Mouse (Mus musculus) layer of hippocampus, adult 9-11 months (tissue): Measurements from ENCODE around the gene Zmym2.
"Not testable (repeated sequence)": the region's sequence is repeated elsewhere in the genome, so short reads cannot be mapped to it uniquely, and the experiment has no call there.

Experiments
- DNase-seq: peaks from one replicate; pipeline ENCODE4 v3.0.0; 2022

Gene Zmym2

DNA sequence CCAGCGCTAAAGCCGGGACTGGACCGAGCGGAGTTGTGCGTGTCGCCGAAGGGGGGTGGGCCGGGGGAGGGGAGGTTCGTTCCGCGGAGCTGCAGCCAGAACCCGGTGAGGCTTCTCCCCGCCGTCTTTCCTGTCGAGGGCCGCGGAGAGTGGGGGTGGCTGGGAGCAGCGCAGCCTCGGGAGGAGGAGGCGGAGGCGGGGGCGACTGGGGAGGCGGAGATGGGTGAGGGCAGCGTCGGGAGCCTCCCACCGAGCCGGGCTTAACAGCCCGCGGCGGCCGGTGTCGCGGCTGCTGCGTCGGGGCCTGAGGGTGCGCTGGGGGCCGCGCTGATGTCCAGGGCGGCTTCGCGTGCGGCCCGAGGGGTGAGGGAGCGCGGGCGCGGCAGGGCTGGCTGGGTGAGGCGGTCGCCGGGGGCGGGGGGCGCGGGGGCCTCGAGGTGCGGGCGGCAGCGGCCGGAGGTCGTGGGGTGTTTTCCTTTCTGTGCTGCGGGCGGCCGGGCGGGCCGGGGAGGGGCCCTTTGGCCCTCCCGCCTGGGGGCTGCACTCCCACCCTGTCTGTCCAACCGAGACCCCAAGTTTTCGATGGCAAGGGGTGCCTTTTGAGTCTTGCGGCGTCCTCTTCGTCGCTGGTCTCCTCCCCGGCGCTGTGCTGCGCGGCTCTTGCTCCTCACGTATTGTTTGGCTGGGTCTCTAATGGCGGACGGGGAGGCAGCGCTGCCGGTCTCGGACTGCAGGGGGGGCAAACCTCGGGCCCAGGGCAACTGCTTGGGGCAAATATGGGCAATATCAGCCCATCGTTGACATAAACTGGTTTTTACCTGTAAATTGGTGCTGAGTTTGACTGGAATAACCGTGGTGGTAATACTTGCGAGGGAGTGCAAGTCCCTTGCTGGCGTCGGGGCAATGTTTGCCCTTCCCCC lies at the start of gene Zmym2:
TSS of gene Zmym2 (plus strand) at position 60 of the 920 bp plus-strand sequence.
- DNase-seq = peak; percentile 64

DNA sequence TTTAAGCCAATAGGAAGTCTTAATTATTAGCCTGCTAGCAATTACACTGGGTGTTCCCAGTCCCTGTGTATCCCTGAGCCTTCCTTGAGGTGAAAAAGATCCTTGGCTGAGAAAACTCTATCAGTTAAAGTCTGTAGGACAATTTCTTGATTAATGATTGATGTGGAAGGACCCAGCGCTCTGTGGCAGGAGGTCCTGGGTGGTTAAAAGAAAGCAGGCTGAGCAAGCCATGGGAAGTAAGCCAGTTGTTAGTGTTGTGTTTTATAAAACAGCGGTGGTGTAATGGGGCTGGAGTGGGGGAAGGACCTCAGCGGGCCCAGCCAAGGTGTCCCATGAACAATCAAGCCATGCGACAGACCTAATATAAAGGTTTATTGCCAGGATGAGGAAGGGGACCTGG lies 42.4 kb upstream of the Zmym2 start:
- no peak for DNase-seq

DNA sequence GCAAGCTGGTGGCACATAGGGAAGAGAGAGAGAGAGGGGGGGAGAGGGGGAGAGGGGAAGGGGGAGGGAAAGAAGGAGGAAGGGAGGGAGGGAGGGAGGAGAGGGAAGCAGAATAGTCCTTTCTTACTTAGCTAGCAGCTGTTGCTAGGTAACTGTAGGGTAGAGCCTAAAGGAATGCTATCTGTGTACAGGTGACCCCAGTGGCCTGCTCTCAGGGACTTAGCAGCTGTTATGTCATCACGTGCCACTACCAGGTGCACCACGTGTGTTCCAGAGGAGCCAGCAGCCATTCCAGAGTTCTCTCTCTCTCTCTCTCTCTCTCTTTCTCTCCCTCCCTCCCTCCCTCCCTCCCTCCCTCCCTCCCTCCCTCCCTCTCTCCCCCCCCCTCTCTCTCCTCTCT lies 41.9 kb upstream of the Zmym2 start:
- no peak for DNase-seq

DNA sequence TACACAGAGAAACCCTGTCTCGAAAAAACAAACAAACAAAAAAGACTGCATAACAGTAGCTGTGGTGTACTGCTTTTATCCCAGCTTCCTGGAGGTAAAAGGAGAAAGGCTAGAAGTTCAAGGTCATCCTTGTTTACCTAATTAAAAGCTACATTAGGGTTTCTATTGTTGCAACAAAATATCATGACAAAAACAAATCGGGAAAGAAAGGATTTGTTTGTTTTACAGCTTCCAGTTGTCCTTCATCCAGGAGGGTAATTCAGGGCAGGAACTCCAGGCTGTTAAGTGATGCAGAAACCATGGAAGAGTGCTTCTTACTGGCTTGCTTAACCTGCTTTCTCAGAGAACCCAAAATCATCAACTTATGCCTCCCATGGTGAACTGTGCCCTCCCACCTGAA lies 38.1 kb upstream of the Zmym2 start:
- no peak for DNase-seq

DNA sequence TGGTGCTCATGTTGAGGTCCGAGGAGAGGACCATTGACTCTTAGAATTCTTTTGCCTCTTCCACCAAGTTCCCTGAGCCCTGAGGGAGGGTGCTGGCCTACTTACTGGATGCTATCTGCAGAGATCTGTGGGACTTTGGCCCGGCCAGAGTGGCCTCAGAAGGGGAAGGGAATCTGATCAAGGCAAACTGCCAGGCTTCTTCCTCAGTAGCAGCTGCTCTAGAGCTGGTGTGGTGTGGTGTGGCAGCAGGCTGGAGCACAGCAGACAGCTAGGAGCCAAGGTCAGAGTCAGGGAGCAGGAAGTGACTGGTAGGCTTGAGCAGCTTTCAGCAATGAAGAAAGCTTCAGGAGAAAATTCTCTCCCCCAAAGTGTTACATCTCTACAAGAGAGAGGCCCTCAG lies 36.8 kb upstream of the Zmym2 start:
- DNase-seq = no peak

DNA sequence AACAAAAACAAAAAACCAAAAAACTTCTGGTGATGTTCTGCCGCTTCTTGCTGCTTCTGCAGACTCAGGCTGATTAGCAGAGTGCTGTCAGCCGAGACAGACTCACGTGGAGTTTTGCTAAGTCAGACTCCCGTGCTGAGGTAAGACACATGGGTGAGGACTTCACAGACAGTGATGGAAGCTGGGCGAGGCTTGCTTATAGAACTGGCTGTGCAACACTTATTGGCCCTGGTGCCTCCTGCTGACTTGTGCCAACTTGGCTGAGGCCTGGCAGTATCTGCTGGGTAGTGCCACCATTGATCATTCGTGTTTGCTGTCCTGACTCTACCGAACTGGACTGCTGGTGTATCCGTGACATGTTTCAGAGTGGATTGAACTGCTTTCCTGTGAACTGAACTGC lies 22.4 kb upstream of the Zmym2 start:
- no peak for DNase-seq

DNA sequence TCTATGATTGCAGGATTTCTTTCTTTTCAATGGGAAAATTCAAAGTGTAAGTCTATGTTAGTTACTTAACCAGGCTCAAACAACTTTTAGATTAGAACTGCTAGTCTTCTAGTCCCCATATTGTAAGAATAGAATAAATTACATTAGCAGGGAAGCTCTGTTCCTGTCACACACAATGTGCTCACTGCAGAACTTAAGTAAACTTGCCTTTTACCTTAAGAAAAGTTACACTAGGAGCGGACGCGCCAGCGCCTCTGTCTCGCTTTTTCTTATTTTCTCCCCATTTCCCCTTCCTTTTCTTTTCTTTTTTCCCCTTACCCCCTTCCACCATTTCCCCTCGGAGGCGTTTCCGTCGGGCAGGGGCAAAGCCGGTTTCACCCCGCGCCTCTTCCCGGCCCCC lies 21.8 kb upstream of the Zmym2 start:
- no peak for DNase-seq

DNA sequence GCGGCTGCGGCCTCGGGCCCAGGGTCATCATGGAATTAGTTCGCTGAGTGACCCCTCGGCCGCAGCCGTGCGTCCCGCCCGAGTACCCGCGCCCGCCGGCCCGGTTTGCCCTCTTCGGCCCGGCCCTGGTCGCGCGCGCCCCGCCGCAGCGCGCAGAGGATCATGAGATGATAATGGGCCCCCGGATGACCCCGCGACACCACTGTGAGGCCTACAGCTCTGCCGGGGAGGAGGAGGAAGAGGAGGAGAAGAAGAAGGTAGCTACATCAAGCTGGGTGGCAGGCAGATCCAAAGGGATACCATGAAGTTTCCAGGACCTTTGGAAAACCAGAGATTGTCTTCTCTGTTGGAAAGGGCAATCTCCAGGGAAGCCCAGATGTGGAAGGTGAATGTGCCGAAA lies 21.3 kb upstream of the Zmym2 start:
- not testable (repeated sequence) for DNase-seq

DNA sequence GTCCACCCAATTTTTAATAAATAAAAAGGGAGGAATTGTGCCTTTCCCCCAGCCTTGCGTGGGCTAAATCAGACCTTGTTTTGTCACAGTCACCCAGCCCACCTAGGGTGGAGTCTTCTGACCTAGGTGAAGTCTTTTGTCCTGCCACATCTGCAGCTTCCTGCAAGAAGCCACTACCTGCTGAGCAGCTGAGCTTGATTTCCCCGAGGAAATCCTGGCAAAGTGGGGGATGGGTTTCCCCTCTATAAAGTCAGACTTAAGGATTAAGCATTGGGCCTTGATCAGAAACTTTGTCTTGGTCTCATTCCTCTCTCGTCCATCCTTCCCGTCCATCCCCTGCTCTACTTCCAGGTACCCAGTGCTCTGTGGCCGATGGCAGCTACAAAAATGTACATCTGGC lies 12.9 kb upstream of the Zmym2 start:
- no peak for DNase-seq

DNA sequence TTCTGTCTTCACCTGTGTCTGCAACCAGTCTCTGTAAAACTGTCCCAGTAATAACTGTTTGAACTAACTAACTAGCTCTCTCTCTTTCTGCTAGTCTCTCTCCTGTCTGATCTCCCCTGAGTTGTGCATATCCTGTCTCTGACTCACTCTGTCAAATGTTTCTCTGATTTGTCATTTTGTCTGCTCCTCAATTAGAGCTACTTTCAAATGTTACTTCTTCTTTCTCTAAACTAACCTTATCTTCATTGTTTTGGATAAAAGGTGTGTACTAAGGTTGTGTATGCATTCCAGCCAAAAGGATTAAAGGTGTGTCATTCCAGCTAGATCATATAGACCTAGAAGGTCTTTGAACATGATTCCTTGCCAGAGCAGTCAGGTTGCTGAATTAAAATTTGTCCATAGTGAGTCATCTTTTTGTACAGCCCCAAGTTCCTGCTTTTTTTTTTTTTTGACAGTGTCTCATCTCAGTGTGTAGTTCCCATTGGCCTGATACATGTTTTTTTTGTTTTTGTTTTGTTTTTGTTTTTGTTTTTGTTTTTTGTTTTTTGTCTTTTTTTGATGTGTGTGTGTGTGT lies 10.8 kb upstream of the Zmym2 start:
- DNase-seq = no peak

DNA sequence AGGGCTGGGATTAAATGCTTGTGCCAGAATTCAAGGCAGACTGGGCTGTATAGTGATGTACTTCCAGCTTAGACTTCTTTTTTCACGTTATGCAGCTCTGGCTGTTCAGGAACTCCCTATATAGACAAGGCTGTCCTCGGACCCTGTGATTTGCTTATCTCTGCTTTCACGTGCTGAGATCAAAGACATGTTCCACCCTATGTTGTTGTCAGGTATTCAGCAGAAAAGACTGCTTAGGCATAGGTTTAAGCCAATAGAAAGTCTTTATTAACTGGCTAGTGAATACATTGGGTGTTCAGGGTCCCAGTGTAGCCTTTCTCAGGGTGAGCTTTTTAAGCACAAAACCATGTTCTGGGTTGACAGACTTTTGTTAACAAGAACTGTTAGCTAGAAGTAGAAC lies 5.2 kb upstream of the Zmym2 start:
- no peak for DNase-seq

DNA sequence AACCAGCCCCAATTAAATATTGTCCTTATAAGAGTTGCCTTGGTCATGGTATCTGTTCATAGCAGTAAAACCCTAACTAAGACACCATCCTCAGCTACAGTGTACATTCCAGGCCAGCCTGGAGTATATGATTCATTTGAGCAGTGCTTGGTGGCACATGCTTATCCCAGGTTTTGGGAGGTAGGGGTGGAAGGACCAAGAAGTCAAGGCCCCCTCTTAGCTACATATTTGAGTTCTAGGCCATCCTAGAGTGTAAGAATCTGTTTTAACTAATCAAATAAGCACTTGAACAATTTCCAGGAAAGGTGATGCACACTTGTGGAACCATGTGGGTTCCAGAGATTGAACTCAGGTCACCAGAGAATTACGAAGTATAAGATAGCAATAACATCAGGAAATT lies 3.0 kb upstream of the Zmym2 start:
- no peak for DNase-seq

DNA sequence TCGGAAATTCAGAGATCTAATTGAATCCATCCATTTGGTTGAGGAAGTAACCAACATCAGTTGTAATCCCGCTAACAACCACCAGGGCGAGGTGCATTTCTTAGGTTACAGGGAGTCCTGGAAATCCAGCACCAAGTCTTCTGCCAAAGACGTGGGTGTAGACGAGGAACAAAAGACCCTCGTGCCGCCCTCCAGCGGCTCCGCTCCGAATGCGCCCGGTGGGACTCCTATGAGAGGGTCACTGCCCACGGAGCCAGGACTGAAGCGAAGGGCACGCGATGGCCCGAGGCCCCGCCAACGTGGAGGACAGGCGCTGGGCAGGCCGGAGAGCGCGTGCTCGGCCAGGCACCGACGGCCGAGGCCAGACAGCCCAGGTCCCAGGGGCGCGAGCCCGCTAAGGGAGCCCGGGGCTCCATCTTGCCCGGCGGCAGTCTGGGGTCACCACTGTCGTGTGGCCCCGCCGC lies 1.1 kb upstream of the Zmym2 start:
- DNase-seq = peak; percentile 80

DNA sequence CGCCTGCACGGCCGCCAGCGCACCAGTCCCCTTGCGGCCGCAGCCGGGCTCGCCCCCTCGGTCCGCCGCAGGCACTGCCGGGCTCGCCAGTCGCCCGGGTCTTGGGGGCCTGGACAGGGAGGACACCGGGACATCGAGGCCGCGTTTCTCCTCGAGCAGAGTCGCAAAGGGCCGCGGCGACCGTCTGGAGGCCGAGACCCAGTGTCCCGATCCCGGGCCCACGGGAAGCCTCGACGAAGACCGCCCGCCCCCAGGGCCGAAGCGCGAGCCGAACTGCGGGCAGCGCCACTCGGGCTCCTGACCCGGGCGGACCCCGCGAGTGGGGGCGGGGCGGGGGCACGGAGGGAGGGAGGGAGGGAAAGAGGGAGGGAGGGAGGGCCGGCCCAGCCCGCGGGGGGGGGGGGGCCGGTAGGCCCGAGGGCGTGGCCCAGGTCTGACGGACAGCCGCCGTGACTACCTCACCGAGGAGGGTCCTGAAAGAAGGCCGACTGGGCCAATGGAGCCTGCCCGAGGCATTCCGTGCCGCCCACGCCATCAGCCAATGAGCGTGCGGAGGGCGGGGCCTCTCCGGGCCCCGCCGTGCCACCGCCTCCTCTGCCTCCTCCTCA lies 363 bp upstream of the Zmym2 start:
- peak; percentile 85 for DNase-seq

DNA sequence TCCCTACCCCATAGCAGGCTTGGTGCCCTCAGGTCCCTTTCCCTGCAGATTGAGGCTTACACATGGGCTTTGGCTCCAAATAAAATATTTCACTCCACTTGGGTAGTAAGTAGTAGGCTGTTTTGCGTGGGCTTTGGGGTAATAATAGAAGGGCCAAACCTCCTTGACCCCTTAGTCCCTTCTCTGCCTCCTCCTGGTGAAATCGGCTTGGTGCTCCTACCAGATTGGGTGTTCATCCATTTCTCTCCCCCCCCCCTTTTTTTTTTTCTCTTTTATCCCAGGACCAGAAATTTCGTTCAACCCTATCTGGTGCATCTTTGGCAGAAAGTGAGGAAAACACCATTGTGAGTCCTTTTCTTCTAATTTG lies 1.0 kb downstream of the Zmym2 start:
- DNase-seq = no peak

DNA sequence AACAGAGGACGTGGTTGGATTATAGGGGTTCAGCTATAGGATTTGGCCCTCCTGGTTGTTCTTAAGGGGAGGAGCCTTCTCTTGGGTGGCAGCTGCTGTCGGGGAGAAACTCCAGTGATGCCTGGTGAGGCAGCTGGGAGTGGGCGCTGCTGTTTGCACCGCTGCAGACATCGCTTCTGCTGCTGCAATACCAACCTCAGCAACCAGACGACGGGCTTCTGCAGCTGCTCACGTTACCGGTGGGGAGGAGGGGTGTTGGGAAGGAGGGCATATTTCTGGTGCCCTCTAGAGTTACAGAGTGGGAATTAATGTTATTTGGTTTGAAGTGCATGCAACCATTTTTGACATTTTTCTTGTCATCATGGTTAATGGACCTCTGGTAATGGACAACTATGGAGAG lies 1.4 kb downstream of the Zmym2 start:
- DNase-seq = peak; percentile 81

DNA sequence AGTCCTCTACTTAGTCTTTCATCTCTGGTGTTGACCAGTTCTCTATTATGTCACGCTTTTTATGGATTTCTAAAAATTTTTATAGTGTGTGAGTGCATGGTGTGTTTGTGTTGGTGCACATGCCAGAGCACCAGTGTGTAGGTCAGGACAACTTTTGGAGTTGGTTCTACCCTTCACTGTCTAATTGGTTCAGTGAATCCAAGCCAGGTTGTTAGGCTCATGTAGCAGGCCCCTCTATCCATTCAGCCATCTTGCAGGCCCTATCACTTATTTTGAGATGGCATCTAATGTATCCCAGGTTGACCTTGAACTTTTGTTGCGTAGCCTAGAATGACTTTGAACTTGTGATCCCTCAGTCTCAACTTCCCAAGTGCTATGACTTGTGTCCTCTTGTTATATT lies 2.0 kb downstream of the Zmym2 start:
- no peak for DNase-seq

DNA sequence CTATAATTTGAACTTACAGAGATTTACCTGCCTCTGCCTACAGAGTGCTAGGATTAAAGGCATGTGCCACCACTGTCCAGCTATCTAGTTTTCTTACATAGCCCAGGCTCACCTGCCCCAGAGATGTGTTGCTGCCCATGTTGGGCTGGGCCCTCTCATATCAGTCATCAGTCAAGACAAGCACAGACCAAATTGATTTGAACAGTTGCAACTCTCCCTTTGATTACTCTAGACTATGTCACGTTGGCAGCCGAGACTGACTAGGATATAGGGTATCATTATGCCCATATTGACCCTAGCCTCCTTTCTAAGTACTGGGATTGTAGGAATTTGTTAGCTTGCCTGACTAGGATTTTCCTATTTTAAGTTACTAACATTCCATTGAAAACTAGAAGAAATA lies 8.0 kb downstream of the Zmym2 start:
- no peak for DNase-seq

DNA sequence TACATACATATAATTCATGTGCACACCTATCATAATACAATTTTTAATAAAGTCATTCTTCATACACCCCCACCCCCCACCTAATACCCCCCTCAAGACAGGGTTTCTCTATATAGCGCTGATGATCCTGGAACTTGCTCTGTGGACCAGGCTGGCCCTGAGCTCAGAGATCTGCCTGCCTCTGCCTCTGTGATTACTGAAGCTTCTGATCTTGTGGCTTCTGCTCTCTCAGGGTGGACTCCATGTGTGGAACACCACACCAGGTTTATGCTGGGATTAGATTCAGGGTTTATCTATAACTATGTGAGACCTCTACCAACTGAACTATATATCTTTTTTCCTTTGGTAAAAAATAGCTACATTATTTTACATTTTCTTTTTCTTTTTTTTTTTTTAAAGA lies 10.1 kb downstream of the Zmym2 start:
- no peak for DNase-seq

DNA sequence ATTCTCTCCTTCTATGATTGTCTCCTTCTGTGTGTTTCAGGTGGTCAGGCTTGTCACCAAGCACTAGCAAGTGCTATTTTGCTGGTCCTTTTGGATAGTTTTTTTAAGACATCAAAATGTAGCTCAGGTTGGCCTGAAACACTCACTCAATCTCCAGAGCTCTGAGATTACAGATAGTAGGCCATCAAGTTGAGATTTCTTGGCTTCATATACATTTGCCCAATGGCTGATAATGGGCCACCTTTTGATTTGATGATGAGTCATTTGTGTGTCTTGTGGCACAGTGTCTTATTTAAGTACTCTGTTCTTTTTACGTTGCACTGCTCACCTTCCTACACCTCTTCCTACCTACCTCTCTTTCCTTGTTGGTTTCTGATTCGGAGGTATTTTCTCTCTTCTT lies 11.0 kb downstream of the Zmym2 start:
- DNase-seq = no peak

DNA sequence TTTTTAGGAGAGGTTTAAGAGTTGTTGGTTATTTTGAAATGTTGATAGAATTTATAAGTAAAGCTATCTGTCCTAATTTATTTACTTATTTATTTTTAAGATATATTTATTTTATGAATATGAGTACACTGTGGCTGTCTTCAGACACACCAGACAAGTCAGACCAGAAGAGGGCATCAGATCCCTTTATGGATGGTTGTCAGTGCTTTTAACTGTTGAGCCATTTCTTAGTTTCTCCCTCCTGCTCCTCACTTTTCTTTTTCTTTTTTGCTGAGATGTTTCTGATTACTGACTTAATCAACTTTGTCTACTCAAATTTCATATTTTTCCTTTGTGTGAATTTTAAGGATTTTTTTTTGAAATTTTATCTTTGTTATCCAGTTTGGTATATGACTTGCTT lies 13.2 kb downstream of the Zmym2 start:
- no peak for DNase-seq

DNA sequence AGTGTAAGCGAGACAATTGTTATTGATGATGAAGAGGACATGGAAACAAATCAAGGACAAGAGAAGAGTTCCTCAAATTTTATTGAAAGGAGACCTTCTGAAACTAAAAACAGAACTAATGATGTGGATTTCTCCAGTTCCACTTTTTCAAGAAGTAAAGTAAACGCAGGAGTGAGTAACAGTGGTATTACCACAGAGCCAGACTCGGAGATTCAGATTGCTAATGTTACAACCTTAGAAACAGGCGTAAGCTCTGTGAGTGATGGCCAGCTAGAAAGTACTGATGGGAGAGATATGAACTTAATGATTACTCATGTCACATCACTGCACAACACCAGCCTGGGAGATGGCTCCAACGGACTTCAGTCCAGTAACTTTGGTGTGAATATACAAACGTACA lies 16.6 kb downstream of the Zmym2 start:
- no peak for DNase-seq

DNA sequence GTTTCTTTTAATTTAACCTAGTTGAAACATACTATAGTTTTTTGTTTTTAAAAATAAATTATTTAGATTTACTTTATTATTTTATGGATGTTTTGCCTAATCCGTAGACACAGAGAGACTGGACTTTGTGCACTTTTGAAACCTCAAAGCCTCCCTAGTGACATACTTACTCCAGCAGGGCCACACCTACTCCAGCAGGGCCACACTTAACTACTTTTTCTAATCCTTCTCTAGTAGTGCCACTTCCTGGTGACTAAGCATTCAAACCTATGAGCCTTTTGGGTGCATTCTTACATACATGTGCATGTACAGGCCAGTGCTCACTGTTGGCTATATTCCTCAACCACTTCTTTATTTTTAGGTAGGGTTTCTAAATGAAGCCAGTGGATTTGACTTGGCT lies 19.2 kb downstream of the Zmym2 start:
- no peak for DNase-seq

DNA sequence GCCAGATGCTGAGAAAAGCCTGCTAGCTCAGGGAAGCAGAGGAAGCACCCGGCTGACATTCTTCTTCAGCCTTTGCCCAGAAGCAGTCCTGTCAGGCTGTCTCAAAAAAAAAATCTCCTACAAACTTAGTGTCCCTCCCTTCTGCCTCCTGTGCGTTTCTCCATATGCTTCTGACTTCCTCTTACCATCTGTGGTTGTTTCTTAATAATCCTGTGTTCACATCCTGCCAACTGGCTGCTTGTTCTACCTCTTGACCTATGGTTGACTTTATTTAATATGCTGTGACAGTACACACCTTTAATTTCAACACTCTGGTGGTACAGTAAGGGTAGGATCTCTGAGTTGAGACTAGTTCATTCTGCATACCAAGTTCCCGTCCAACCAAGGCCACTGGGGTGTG lies 32.1 kb downstream of the Zmym2 start:
- DNase-seq = no peak
